Mouse (Mus musculus): Measurements from ENCODE around the gene Chst12. TPM values are rescaled to one million over a fixed set of nuclear protein-coding genes. Genes with fewer than 3 reads are reported as not detected.
A peak's percentile ranks its signal among the peaks of the same experiment; 100 is the strongest.
"Not testable (repeated sequence)": the region's sequence is repeated elsewhere in the genome, so short reads cannot be mapped to it uniquely, and the experiment has no call there.

Chst12 gene
- total and polyA plus RNA-seq, 2 experiments = 0.28 to 1.4 TPM

- H3K4me1 ChIP-seq (ENCODE audit: control insufficient read depth, insufficient read depth, low read length) = no peaks in the 10 kb centered on the region
- no peak for DNase-seq (ENCODE audit: extremely low read depth, low read depth, low spot score)
- WGBS = 86% methylated on average over 6 of the region's 6 CpGs
These were observed 14.2 kb upstream of the Chst12 start for GRCm38 (mm10) chr5:140491142-140491541.

GRCm38 (mm10) chr5:140492684-140493233 lies 12.6 kb upstream of the Chst12 start:
- Histone ChIP-seq H3K9ac (ENCODE audit: low read depth, low read length) (no peak overlapping the region), H3K4me3 (ENCODE audit: insufficient read depth, low read depth, low read length) (no peak overlapping the region), H3K27ac (replicated peaks; ENCODE audit: insufficient read depth, low read depth, low read length) (no peak overlapping the region), H3K36me3 (ENCODE audit: control insufficient read depth, insufficient read depth, low read length) (no peaks in the 10 kb centered on the region), H3K27me3 (ENCODE audit: control insufficient read depth, insufficient read depth, low read length) (no peaks in the 10 kb centered on the region), H3K4me1 (ENCODE audit: control insufficient read depth, insufficient read depth, low read length) (no peaks in the 10 kb centered on the region), H3K79me2 (ENCODE audit: control insufficient read depth, insufficient read depth, low read length) (no peaks in the 10 kb centered on the region)
- no peak for DNase-seq (ENCODE audit: extremely low read depth, low read depth, low spot score)
- WGBS = 10% methylated on average over 11 of the region's 11 CpGs
- TF ChIP-seq POLR2A (IDR thresholded peaks at IDR 0.05; ENCODE audit: extremely low read depth, insufficient read depth, low read length) = no peak
- no peak for TF ChIP-seq CTCF (IDR thresholded peaks at IDR 0.05; ENCODE audit: low read depth, low read length)

More at GRCm38 (mm10) chr5:140491142-140491541, 14.2 kb upstream of the Chst12 start:
- Histone ChIP-seq H3K9ac (ENCODE audit: low read depth, low read length) (no peak overlapping the region), H3K79me2 (ENCODE audit: control insufficient read depth, insufficient read depth, low read length) (no peaks in the 10 kb centered on the region), H3K27ac (replicated peaks; ENCODE audit: insufficient read depth, low read depth, low read length) (no peak overlapping the region), H3K27me3 (ENCODE audit: control insufficient read depth, insufficient read depth, low read length) (no peaks in the 10 kb centered on the region), H3K36me3 (ENCODE audit: control insufficient read depth, insufficient read depth, low read length) (no peaks in the 10 kb centered on the region), H3K4me3 (ENCODE audit: insufficient read depth, low read depth, low read length) (no peak overlapping the region)
- TF ChIP-seq POLR2A (IDR thresholded peaks at IDR 0.05; ENCODE audit: extremely low read depth, insufficient read depth, low read length) = no peak
- no peak for TF ChIP-seq CTCF (IDR thresholded peaks at IDR 0.05; ENCODE audit: low read depth, low read length)

DNA sequence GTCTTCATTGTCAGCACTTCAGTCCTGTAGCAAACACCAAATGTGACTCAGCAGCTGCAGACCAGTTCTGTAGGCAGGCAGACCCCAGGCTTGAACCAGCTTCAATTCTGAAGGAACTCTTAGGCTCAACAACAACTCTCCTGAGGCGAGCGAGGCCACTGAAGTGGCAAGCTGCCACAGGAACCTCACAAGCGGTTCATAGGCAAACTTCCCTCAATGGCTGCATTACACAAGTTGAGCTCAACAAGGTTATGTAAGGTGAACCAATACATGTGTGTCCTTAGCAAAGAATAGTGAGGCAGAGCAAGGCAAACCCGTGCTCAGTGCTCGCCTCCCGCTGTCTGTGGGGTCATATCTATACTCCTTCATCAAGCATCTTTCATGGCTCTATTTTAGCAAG lies 7.2 kb upstream of the Chst12 start:
- Histone ChIP-seq H3K36me3 (ENCODE audit: control insufficient read depth, insufficient read depth, low read length) (no peaks in the 10 kb centered on the region), H3K27me3 (ENCODE audit: control insufficient read depth, insufficient read depth, low read length) (no peaks in the 10 kb centered on the region), H3K4me3 (ENCODE audit: insufficient read depth, low read depth, low read length) (no peak overlapping the region), H3K79me2 (ENCODE audit: control insufficient read depth, insufficient read depth, low read length) (no peaks in the 10 kb centered on the region), H3K4me1 (ENCODE audit: control insufficient read depth, insufficient read depth, low read length) (peaks cover 9% of the 10 kb centered on the region; the same call in 1 of the 2 replicates), H3K27ac (replicated peaks; ENCODE audit: insufficient read depth, low read depth, low read length) (no peak overlapping the region), H3K9ac (ENCODE audit: low read depth, low read length) (no peak overlapping the region)
- WGBS = 40% methylated on average over 6 of the region's 6 CpGs
- peak; percentile 54 for DNase-seq (ENCODE audit: extremely low read depth, low read depth, low spot score)
- no peak for TF ChIP-seq POLR2A (IDR thresholded peaks at IDR 0.05; ENCODE audit: extremely low read depth, insufficient read depth, low read length)
- TF ChIP-seq CTCF (IDR thresholded peaks at IDR 0.05; ENCODE audit: low read depth, low read length) = no peak

DNA sequence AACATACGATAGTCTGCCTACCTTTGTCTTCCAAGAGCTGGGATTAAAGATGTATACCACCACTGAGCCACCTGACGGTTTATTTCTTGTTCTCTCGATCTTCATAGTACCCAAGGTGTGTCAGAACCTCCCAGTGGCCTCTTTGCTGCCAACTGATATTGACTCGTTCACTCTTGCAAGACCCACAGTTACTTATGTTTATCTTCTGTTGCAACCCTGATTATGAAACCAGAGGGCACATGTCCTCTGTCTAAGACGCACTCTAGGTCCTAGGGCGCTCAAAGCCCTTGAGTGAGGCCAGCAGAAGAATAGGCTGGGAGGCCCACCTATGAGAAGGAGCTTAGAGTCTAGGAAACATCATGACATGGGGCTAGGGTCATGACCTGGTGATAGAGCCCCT lies 4.6 kb upstream of the Chst12 start:
- Histone ChIP-seq H3K27me3 (ENCODE audit: control insufficient read depth, insufficient read depth, low read length) (no peaks in the 10 kb centered on the region), H3K79me2 (ENCODE audit: control insufficient read depth, insufficient read depth, low read length) (no peaks in the 10 kb centered on the region), H3K9ac (ENCODE audit: low read depth, low read length) (no peak overlapping the region), H3K4me3 (ENCODE audit: insufficient read depth, low read depth, low read length) (no peak overlapping the region), H3K4me1 (ENCODE audit: control insufficient read depth, insufficient read depth, low read length) (peaks cover 16% of the 10 kb centered on the region), H3K27ac (replicated peaks; ENCODE audit: insufficient read depth, low read depth, low read length) (no peak overlapping the region), H3K36me3 (ENCODE audit: control insufficient read depth, insufficient read depth, low read length) (no peaks in the 10 kb centered on the region)
- DNase-seq (ENCODE audit: extremely low read depth, low read depth, low spot score) = peak; percentile 86
- WGBS = 31% methylated on average over 6 of the region's 6 CpGs
- TF ChIP-seq POLR2A (IDR thresholded peaks at IDR 0.05; ENCODE audit: extremely low read depth, insufficient read depth, low read length) (no peak), CTCF (IDR thresholded peaks at IDR 0.05; ENCODE audit: low read depth, low read length) (no peak)

DNA sequence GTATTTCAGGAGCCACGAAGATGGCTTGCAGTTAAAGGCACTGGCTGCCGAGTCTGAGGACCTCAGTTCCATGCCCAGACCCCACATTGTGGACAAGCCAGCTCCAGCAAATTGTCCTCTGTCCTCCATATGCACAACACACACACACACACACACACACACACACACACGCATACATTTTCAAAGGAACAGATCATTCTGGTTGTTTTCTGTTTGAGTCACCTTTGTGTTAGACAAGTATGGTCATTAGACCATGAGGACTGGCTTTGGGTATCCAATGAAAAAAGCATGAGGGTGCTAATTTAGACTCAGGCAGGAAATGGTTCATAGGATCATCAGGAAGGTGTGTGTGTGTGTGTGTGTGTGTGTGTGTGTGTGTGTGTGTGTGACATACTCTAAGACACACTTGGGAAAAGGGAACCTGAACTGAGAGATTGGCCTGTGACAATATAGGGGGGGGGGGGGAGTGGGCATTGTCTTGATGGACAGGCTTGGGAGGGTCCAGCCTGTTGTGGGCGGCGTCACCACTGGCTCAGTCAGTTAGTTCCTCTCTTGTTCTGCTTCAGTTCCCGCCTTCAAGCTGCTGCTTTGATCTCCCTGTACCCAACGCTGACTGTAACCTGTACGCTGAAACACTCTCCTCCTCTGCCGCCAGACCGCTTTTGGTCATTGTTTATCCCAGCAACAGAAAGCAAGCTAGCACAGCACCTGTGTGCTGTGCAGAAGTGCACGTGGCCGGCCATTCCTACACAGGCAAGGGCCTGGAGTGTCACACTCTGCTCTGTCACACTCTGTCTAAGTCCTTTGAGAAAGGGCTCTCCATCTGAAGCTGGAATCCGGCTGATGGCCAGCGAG lies 3.1 kb upstream of the Chst12 start:
- Histone ChIP-seq H3K36me3 (ENCODE audit: control insufficient read depth, insufficient read depth, low read length) (no peaks in the 10 kb centered on the region), H3K4me3 (ENCODE audit: insufficient read depth, low read depth, low read length) (no peak overlapping the region), H3K27ac (replicated peaks; ENCODE audit: insufficient read depth, low read depth, low read length) (no peak overlapping the region), H3K79me2 (ENCODE audit: control insufficient read depth, insufficient read depth, low read length) (no peaks in the 10 kb centered on the region), H3K27me3 (ENCODE audit: control insufficient read depth, insufficient read depth, low read length) (no peaks in the 10 kb centered on the region), H3K4me1 (ENCODE audit: control insufficient read depth, insufficient read depth, low read length) (peaks cover 16% of the 10 kb centered on the region), H3K9ac (ENCODE audit: low read depth, low read length) (peak overlapping the region; percentile 55)
- TF ChIP-seq CTCF (IDR thresholded peaks at IDR 0.05; ENCODE audit: low read depth, low read length) (no peak), POLR2A (IDR thresholded peaks at IDR 0.05; ENCODE audit: extremely low read depth, insufficient read depth, low read length) (no peak)
- peak; percentile 13 for DNase-seq (ENCODE audit: extremely low read depth, low read depth, low spot score)
- 46% methylated on average over 14 of the region's 14 CpGs for WGBS

DNA sequence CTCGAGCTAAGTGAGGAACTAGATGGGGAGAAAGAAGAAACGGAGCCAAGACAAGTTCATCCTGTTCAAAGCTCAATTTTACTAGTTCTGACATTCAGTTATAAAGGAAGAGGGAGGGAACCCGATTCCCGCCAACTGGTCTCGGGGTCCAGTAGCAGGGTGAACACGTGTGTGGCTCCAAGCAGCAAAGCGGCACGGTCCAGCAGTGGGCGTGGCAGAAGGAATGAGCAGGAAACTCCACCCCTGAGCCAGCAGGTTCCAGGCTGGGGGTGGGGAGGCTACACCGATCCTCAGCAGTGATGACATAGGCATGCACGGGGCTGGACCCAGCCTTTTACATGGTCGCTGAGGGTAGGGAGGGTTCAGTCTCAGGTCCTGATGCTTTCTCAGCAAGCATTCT lies 2.4 kb upstream of the Chst12 start:
- not testable (repeated sequence) for H3K79me2 ChIP-seq (ENCODE audit: control insufficient read depth, insufficient read depth, low read length); H3K36me3 ChIP-seq (ENCODE audit: control insufficient read depth, insufficient read depth, low read length); H3K4me3 ChIP-seq (ENCODE audit: insufficient read depth, low read depth, low read length); H3K27me3 ChIP-seq (ENCODE audit: control insufficient read depth, insufficient read depth, low read length); H3K27ac ChIP-seq (replicated peaks; ENCODE audit: insufficient read depth, low read depth, low read length)
- Histone ChIP-seq H3K9ac (ENCODE audit: low read depth, low read length) (peak overlapping the region; percentile 55; the same call in 1 of the 2 replicates), H3K4me1 (ENCODE audit: control insufficient read depth, insufficient read depth, low read length) (peaks cover 16% of the 10 kb centered on the region)
- DNase-seq (ENCODE audit: extremely low read depth, low read depth, low spot score) = peak; percentile 45
- 2% methylated on average over 12 of the region's 12 CpGs for WGBS

Data from liver, adult 2 months (tissue).